ENCODE assay signal across 14 mouse cellular contexts in genomic region chr3:142423501-142423917, GRCm38 (mm10). TPM values are rescaled to one million over a fixed set of nuclear protein-coding genes. Genes with fewer than 3 reads are reported as not detected.
DNase-seq lines count a peak whose midpoint lies in the region; ATAC-seq and TF ChIP-seq lines count a peak whose summit lies in the region.
"Had no signal": no experiment of that assay in that cellular context is flagged by ENCODE, and none has a peak within 500 bp of the region (broad histone marks: within the 10 kb centered on the region; RNA-seq: fewer than 3 reads in every experiment).

No protein-coding gene starts in this region.

- H3K4me1 ChIP-seq in heart, embryonic 12.5 days (replicated peaks) = peaks cover 28% of the 10 kb centered on the region
- peaks cover 5% of the 10 kb centered on the region; the same call in 1 of the 2 replicates for H3K4me1 ChIP-seq in heart, embryonic 10.5 days
- H3K4me1 ChIP-seq in stomach, embryonic 14.5 days (ENCODE audit: control insufficient read depth, insufficient read depth, low read length) = peaks cover 3% of the 10 kb centered on the region; the same call in 1 of the 2 replicates
- no peaks in the 10 kb centered on the region for H3K4me1 ChIP-seq in stomach, postnatal 0 days (replicated peaks; ENCODE audit: control insufficient read depth, insufficient read depth)
- peaks cover 19% of the 10 kb centered on the region for H3K4me1 ChIP-seq in kidney, embryonic 15.5 days
- H3K4me1 ChIP-seq: neural tube, embryonic 13.5 days had no signal

- 53% methylated on average over 4 of the region's 4 CpGs for WGBS in heart, embryonic 12.5 days
- WGBS in heart, embryonic 10.5 days = 57% methylated on average over 4 of the region's 4 CpGs
- 28% methylated on average over 4 of the region's 4 CpGs for WGBS in stomach, embryonic 14.5 days
- WGBS in stomach, postnatal 0 days = 43% methylated on average over 4 of the region's 4 CpGs
- 40% methylated on average over 4 of the region's 4 CpGs for WGBS in kidney, embryonic 15.5 days

- H3K27ac ChIP-seq in heart, embryonic 12.5 days (ENCODE audit: poor library complexity, severe bottlenecking) = peak overlapping the region; percentile 25; the same call in 1 of the 2 replicates
- H3K27ac ChIP-seq in heart, embryonic 10.5 days = no peak overlapping the region
- H3K27ac ChIP-seq in stomach, embryonic 14.5 days (ENCODE audit: low read length) = 0 out of 2 replicates have a peak overlapping the region, but pooled peaks have one; percentile 3
- no peak overlapping the region for H3K27ac ChIP-seq in stomach, postnatal 0 days (replicated peaks)
- H3K27ac ChIP-seq in kidney, embryonic 15.5 days = peak overlapping the region; percentile 88
- H3K27ac ChIP-seq: neural tube, embryonic 13.5 days had no signal

- no peaks in the 10 kb centered on the region for H3K9me3 ChIP-seq in heart, embryonic 12.5 days (replicated peaks)
- H3K9me3 ChIP-seq in heart, embryonic 10.5 days = no peaks in the 10 kb centered on the region
- no peaks in the 10 kb centered on the region for H3K9me3 ChIP-seq in stomach, embryonic 14.5 days (ENCODE audit: control insufficient read depth, low read depth, low read length)
- H3K9me3 ChIP-seq in stomach, postnatal 0 days (ENCODE audit: control insufficient read depth, low read length) = no peaks in the 10 kb centered on the region
- H3K9me3 ChIP-seq in kidney, embryonic 15.5 days (replicated peaks) = no peaks in the 10 kb centered on the region
- H3K9me3 ChIP-seq: neural tube, embryonic 13.5 days had no signal

- no peak overlapping the region for H3K4me3 ChIP-seq in heart, embryonic 12.5 days
- H3K4me3 ChIP-seq in heart, embryonic 10.5 days = no peak overlapping the region
- H3K4me3 ChIP-seq in stomach, embryonic 14.5 days (ENCODE audit: low read depth, low read length) = no peak overlapping the region
- H3K4me3 ChIP-seq in stomach, postnatal 0 days (ENCODE audit: low read depth, low read length) = no peak overlapping the region
- no peak overlapping the region for H3K4me3 ChIP-seq in kidney, embryonic 15.5 days (replicated peaks)
- H3K4me3 ChIP-seq: neural tube, embryonic 13.5 days had no signal

- no peaks in the 10 kb centered on the region for H3K36me3 ChIP-seq in heart, embryonic 12.5 days
- no peaks in the 10 kb centered on the region for H3K36me3 ChIP-seq in heart, embryonic 10.5 days
- H3K36me3 ChIP-seq in stomach, embryonic 14.5 days (ENCODE audit: control insufficient read depth, insufficient read depth, low read length) = no peaks in the 10 kb centered on the region
- H3K36me3 ChIP-seq in stomach, postnatal 0 days (ENCODE audit: control insufficient read depth, insufficient read depth, low read length) = no peaks in the 10 kb centered on the region
- H3K36me3 ChIP-seq in kidney, embryonic 15.5 days = no peaks in the 10 kb centered on the region
- H3K36me3 ChIP-seq: neural tube, embryonic 13.5 days had no signal

- no peak for TF ChIP-seq CTCF in stomach, postnatal 0 days (IDR thresholded peaks at IDR 0.05; ENCODE audit: low read depth)

- no peak for ATAC-seq in heart, embryonic 12.5 days (ENCODE audit: insufficient number of reproducible peaks, low FRiP score)
- ATAC-seq in stomach, embryonic 14.5 days (ENCODE audit: insufficient number of reproducible peaks, insufficient read depth, low FRiP score, low read depth) = no peak
- no peak for ATAC-seq in stomach, postnatal 0 days (ENCODE audit: low FRiP score, low TSS enrichment)
- ATAC-seq in kidney, embryonic 15.5 days (replicated peaks; ENCODE audit: low FRiP score) = peak; percentile 92
- ATAC-seq: forebrain, embryonic 14.5 days had no signal

- no peak for DNase-seq in heart, embryonic 10.5 days (ENCODE audit: low spot score)
- no peak for DNase-seq in stomach, postnatal 0 days (ENCODE audit: low spot score)
- DNase-seq in ovary, postnatal 36 days (ENCODE audit: low spot score) = no peak
- DNase-seq in natural killer cell, adult 2 months (ENCODE audit: low spot score in 2 of 2) = no peak
- DNase-seq: adrenal gland, postnatal 25 days; cerebellum, adult 9-10 months; layer of hippocampus, adult 9-11 months; liver; lung, postnatal 10 days had no signal

- H3K4me2 ChIP-seq in heart, embryonic 12.5 days = no peak overlapping the region
- no peak overlapping the region for H3K4me2 ChIP-seq in stomach, embryonic 14.5 days (replicated peaks; ENCODE audit: low read depth, low read length)
- no peak overlapping the region for H3K4me2 ChIP-seq in stomach, postnatal 0 days (replicated peaks; ENCODE audit: low read depth)
- 0 out of 2 replicates have a peak overlapping the region, but pooled peaks have one; percentile 23 for H3K4me2 ChIP-seq in kidney, embryonic 15.5 days
- H3K4me2 ChIP-seq: neural tube, embryonic 13.5 days had no signal

- H3K9ac ChIP-seq in heart, embryonic 12.5 days = no peak overlapping the region
- H3K9ac ChIP-seq in stomach, embryonic 14.5 days (replicated peaks; ENCODE audit: low read depth, low read length) = no peak overlapping the region
- no peak overlapping the region for H3K9ac ChIP-seq in stomach, postnatal 0 days (ENCODE audit: low read length)
- H3K9ac ChIP-seq in kidney, embryonic 15.5 days = no peak overlapping the region
- H3K9ac ChIP-seq: neural tube, embryonic 13.5 days had no signal

- 0 out of 2 replicates have a peak, but pooled peaks cover 3% of the 10 kb centered on the region for H3K27me3 ChIP-seq in heart, embryonic 12.5 days (replicated peaks)
- 0 out of 2 replicates have a peak, but pooled peaks cover 4% of the 10 kb centered on the region for H3K27me3 ChIP-seq in heart, embryonic 10.5 days (ENCODE audit: insufficient read depth, poor library complexity, severe bottlenecking)
- no peaks in the 10 kb centered on the region for H3K27me3 ChIP-seq in stomach, embryonic 14.5 days (ENCODE audit: control insufficient read depth, insufficient read depth, low read length)
- H3K27me3 ChIP-seq in stomach, postnatal 0 days (ENCODE audit: control insufficient read depth, insufficient read depth, low read length) = no peaks in the 10 kb centered on the region
- no peaks in the 10 kb centered on the region for H3K27me3 ChIP-seq in kidney, embryonic 15.5 days
- H3K27me3 ChIP-seq: neural tube, embryonic 13.5 days had no signal

- TF ChIP-seq EP300 in stomach, postnatal 0 days (optimal IDR thresholded peaks at IDR 0.05) = no peak

RNA-seq across cellular contexts. Expression of gene Pdlim5, which starts 28.0 kb away (rescaled TPM):
- 218 and 224 TPM in 2 replicates for polyA plus RNA-seq in heart, embryonic 12.5 days (2016; fragmentation: Nextera tagmentation; extraction: Ambion mirVana)
- polyA plus RNA-seq in heart, embryonic 10.5 days (2016; fragmentation: Nextera tagmentation; extraction: Ambion mirVana) = 162 and 264 TPM in 2 replicates
- polyA plus RNA-seq in stomach, embryonic 14.5 days (2014; fragmentation: Nextera tagmentation; extraction: Ambion mirVana) = 49.6 and 51.1 TPM in 2 replicates
- 28.9 and 29.7 TPM in 2 replicates for polyA plus RNA-seq in stomach, postnatal 0 days (2015; fragmentation: Nextera tagmentation; extraction: Ambion mirVana)
- polyA plus RNA-seq in kidney, embryonic 15.5 days (2015; fragmentation: Nextera tagmentation; extraction: Ambion mirVana) = 45.8 and 46.6 TPM in 2 replicates

Comparison
In these comparisons a context has a peak if more than half of its experiments do, and no peak if none do; other contexts are left out.
1. H3K27ac ChIP-seq: peak in heart, embryonic 12.5 days (single experiment), stomach, embryonic 14.5 days (single experiment) and kidney, embryonic 15.5 days (single experiment); none in heart, embryonic 10.5 days (single experiment) and stomach, postnatal 0 days (single experiment).